Mouse (Mus musculus) brain, embryonic 14.5 days (tissue): Measurements from ENCODE around the gene Nlrp6.

Experiments used
- CTCF ChIP-seq: fragments of 200-500 bp; IDR thresholded peaks from 2 replicates; pipeline ENCODE4 v1.5.1; 2012; ENCODE audit warnings: inconsistent platforms, mild to moderate bottlenecking, moderate library complexity, borderline replicate concordance; ENCODE audit not compliant: insufficient read depth, insufficient read length; ENCODE audit errors: extremely low read depth
- POLR2A ChIP-seq: fragments of 200-500 bp; IDR thresholded peaks from 2 replicates; pipeline ENCODE4 v1.6.1; 2012; ENCODE audit warnings: mild to moderate bottlenecking, inconsistent platforms, borderline replicate concordance; ENCODE audit not compliant: poor library complexity, insufficient read depth, insufficient read length, severe bottlenecking; ENCODE audit errors: extremely low read depth

DNA sequence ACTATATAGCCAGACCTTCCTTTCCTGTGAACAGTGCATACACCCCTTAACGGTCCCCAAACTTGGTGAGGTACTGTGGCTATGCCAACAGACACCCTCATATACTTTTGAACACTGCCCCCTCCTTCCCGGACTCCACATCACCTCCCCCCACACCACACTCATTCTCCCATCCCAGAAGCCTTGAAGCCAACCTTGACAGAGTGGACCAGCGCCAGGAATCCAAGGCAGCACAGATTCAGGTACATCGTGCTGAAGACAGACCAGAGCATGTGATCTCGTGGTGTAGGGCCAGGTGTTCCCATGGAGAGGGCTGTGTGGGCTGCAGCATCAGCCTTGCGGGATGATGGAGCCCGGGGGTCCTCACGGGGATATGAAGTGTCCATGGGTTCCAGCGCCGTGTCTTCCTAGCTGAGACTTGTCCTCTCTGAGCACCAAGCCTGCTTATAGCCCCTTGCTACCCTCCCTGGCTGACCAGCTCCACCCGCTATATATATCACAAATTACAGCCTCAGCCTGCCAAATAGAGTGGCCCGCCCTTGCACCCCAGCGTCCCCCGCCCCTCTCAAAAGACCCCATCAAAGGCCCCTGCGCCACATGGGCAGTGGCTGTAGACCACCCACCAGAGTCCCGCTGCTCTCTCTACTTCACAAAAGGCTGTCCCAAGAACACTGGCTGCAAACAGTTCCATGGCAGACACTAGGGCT is 29.3 kb downstream of the Nlrp6 start, which contains the start of gene Ifitm5:
- TF ChIP-seq CTCF = no peak
- no peak for TF ChIP-seq POLR2A
